Mouse (Mus musculus) CH12.LX (cell line): Measurements from ENCODE around the gene Adamtsl5. TPM values are rescaled to one million over a fixed set of nuclear protein-coding genes. Genes with fewer than 3 reads are reported as not detected.

Experiments used
- DNase-seq: peaks from one replicate; pipeline ENCODE4 v3.0.0-alpha.2; 2013; ENCODE audit errors: extremely low read depth
- H3K27ac ChIP-seq: 2 replicates; pipeline ENCODE4 v1.5.1; 2012; ENCODE audit warnings: low read depth, mild to moderate bottlenecking, control low read depth, moderate library complexity; ENCODE audit not compliant: insufficient read depth
- H3K27me3 ChIP-seq: replicated peaks from 2 replicates; pipeline ENCODE3; 2012; ENCODE audit warnings: inconsistent platforms
- H3K36me3 ChIP-seq, 2 experiments: replicated peaks in 1 of 2; 2 replicates each; pipeline versions ENCODE3 to v1.6.1; 2012; ENCODE audit warnings: inconsistent platforms in 1 of 2, low read length in 1 of 2, mild to moderate bottlenecking in 1 of 2, mixed read lengths in 1 of 2, moderate library complexity in 1 of 2; ENCODE audit not compliant: control insufficient read depth in 1 of 2, insufficient read depth in 1 of 2
- H3K4me1 ChIP-seq, 2 experiments: 2 replicates each; pipeline ENCODE4 v1.6.1; 2012; ENCODE audit warnings: inconsistent platforms in 1 of 2, moderate library complexity in 1 of 2; ENCODE audit not compliant: insufficient read depth in 2 of 2, control insufficient read depth in 1 of 2
- H3K4me2 ChIP-seq: 2 replicates; pipeline ENCODE4 v1.6.1; 2012; ENCODE audit warnings: low read depth, mild to moderate bottlenecking, control low read depth; ENCODE audit not compliant: poor library complexity, insufficient read depth, severe bottlenecking
- H3K4me3 ChIP-seq, 3 experiments: fragments of 150-350 bp in 1 of 3; sonication (generic) in 1 of 3; replicated peaks in 1 of 3; 2 replicates each; pipeline versions ENCODE3 to v1.5.1; 2011 to 2012; ENCODE audit warnings: low read depth in 2 of 3, low read length in 2 of 3, mild to moderate bottlenecking in 2 of 3, moderate library complexity in 2 of 3, control low read depth in 1 of 3, improper control_type of control experiment in 1 of 3, inconsistent platforms in 1 of 3, mixed read lengths in 1 of 3; ENCODE audit not compliant: poor library complexity in 1 of 3
- H3K79me2 ChIP-seq: replicated peaks from 2 replicates; pipeline ENCODE4 v1.6.1; 2012; ENCODE audit warnings: mild to moderate bottlenecking, moderate library complexity; ENCODE audit not compliant: control insufficient read depth, poor library complexity, insufficient read depth, severe bottlenecking; ENCODE audit errors: extremely low read depth
- H3K9ac ChIP-seq: 2 replicates; pipeline ENCODE4 v1.6.1; 2012; ENCODE audit warnings: low read depth, mild to moderate bottlenecking, control low read depth, moderate library complexity; ENCODE audit not compliant: insufficient read depth
- H3K9me3 ChIP-seq: replicated peaks from 2 replicates; pipeline ENCODE3; 2012; ENCODE audit warnings: low read length, inconsistent platforms, mixed read lengths
- BHLHE40 ChIP-seq: IDR thresholded peaks from 2 replicates; pipeline ENCODE4 v1.6.1; 2011; ENCODE audit warnings: mild to moderate bottlenecking, low read depth, low read length, improper control_type of control experiment
- CHD2 ChIP-seq: IDR thresholded peaks from 2 replicates; pipeline ENCODE4 v1.6.1; 2011; ENCODE audit warnings: low read length, improper control_type of control experiment
- CTCF ChIP-seq, 2 experiments: IDR thresholded peaks in 1 of 2; conservative IDR thresholded peaks in 1 of 2; 2 replicates each; pipeline ENCODE4 v1.5.1; 2011 to 2012; ENCODE audit warnings: low read depth in 2 of 2, low read length in 2 of 2, improper control_type of control experiment in 1 of 2, inconsistent platforms in 1 of 2, mild to moderate bottlenecking in 1 of 2, moderate library complexity in 1 of 2
- E2F4 ChIP-seq: IDR thresholded peaks from 2 replicates; pipeline ENCODE4 v1.6.1; 2011; ENCODE audit warnings: low read depth, low read length, improper control_type of control experiment; ENCODE audit not compliant: insufficient replicate concordance
- ELF1 ChIP-seq: IDR thresholded peaks from 2 replicates; pipeline ENCODE4 v1.6.1; 2014; ENCODE audit warnings: low read depth, mild to moderate bottlenecking, inconsistent platforms, low read length, improper control_type of control experiment
- EP300 ChIP-seq: IDR thresholded peaks from 2 replicates; pipeline ENCODE4 v1.6.1; 2011; ENCODE audit warnings: low read length, improper control_type of control experiment
- GABPA ChIP-seq: IDR thresholded peaks from 2 replicates; pipeline ENCODE4 v1.6.1; 2012; ENCODE audit warnings: low read depth, low read length, improper control_type of control experiment, inconsistent platforms; ENCODE audit not compliant: insufficient replicate concordance
- HCFC1 ChIP-seq: IDR thresholded peaks from 2 replicates; pipeline ENCODE4 v1.6.1; 2012; ENCODE audit warnings: low read depth, mild to moderate bottlenecking, inconsistent platforms, low read length, improper control_type of control experiment
- IRF4 ChIP-seq: IDR thresholded peaks from 2 replicates; pipeline ENCODE4 v1.6.1; 2014; ENCODE audit warnings: low read depth, mild to moderate bottlenecking, inconsistent platforms, low read length, improper control_type of control experiment
- JUND ChIP-seq: conservative IDR thresholded peaks from 2 replicates; pipeline ENCODE4 v1.6.1; 2011; ENCODE audit warnings: low read depth, low read length, improper control_type of control experiment
- MAX ChIP-seq: IDR thresholded peaks from 2 replicates; pipeline ENCODE4 v1.6.1; 2011; ENCODE audit warnings: low read length, improper control_type of control experiment
- MAZ ChIP-seq: IDR thresholded peaks from 2 replicates; pipeline ENCODE4 v1.6.1; 2012; ENCODE audit warnings: low read depth, mild to moderate bottlenecking, inconsistent platforms, low read length, improper control_type of control experiment, moderate library complexity
- MEF2A ChIP-seq: IDR thresholded peaks from 2 replicates; pipeline ENCODE4 v1.6.1; 2014; ENCODE audit warnings: low read depth, mild to moderate bottlenecking, inconsistent platforms, low read length, improper control_type of control experiment, borderline replicate concordance
- MXI1 ChIP-seq: IDR thresholded peaks from 2 replicates; pipeline ENCODE4 v1.6.1; 2011; ENCODE audit warnings: mild to moderate bottlenecking, low read depth, low read length, improper control_type of control experiment
- MYC ChIP-seq: IDR thresholded peaks from 2 replicates; pipeline ENCODE4 v1.6.1; 2011; ENCODE audit warnings: low read depth, mild to moderate bottlenecking, improper control_type of control experiment, low read length
- NELFE ChIP-seq: IDR thresholded peaks from 2 replicates; pipeline ENCODE4 v1.6.1; 2011; ENCODE audit warnings: low read depth, low read length, improper control_type of control experiment
- NRF1 ChIP-seq: IDR thresholded peaks from 2 replicates; pipeline ENCODE4 v1.6.1; 2014; ENCODE audit warnings: low read depth, mild to moderate bottlenecking, inconsistent platforms, low read length, improper control_type of control experiment, moderate library complexity
- RAD21 ChIP-seq: IDR thresholded peaks from 2 replicates; pipeline ENCODE4 v1.6.1; 2011; ENCODE audit warnings: low read depth, mild to moderate bottlenecking, low read length, improper control_type of control experiment, moderate library complexity
- RCOR1 ChIP-seq: conservative IDR thresholded peaks from 2 replicates; pipeline ENCODE4 v1.6.1; 2012; ENCODE audit warnings: low read depth, mild to moderate bottlenecking, inconsistent platforms, low read length, improper control_type of control experiment
- SIN3A ChIP-seq: IDR thresholded peaks from 2 replicates; pipeline ENCODE4 v1.6.1; 2012; ENCODE audit warnings: low read length, improper control_type of control experiment, inconsistent platforms
- UBTF ChIP-seq: IDR thresholded peaks from 2 replicates; pipeline ENCODE4 v1.6.1; 2012; ENCODE audit warnings: low read depth, mild to moderate bottlenecking, inconsistent platforms, low read length, improper control_type of control experiment, moderate library complexity
- USF1 ChIP-seq: IDR thresholded peaks from 2 replicates; pipeline ENCODE4 v1.6.1; 2014; ENCODE audit warnings: low read depth, mild to moderate bottlenecking, inconsistent platforms, low read length, improper control_type of control experiment
- USF2 ChIP-seq: conservative IDR thresholded peaks from 2 replicates; pipeline ENCODE4 v1.6.1; 2011; ENCODE audit warnings: low read depth, low read length, improper control_type of control experiment
- ZC3H11A ChIP-seq: IDR thresholded peaks from 2 replicates; pipeline ENCODE4 v1.6.1; 2012; ENCODE audit warnings: low read depth, mild to moderate bottlenecking, inconsistent platforms, low read length, improper control_type of control experiment
- ZKSCAN1 ChIP-seq: IDR thresholded peaks from 2 replicates; pipeline ENCODE4 v1.6.1; 2012; ENCODE audit warnings: low read depth, inconsistent platforms, low read length, improper control_type of control experiment, borderline replicate concordance
- ZMIZ1 ChIP-seq: IDR thresholded peaks from 2 replicates; pipeline ENCODE4 v1.6.1; 2012; ENCODE audit warnings: low read depth, mild to moderate bottlenecking, inconsistent platforms, low read length, improper control_type of control experiment
- ZNF384 ChIP-seq: IDR thresholded peaks from 2 replicates; pipeline ENCODE4 v1.6.1; 2012; ENCODE audit warnings: low read depth, low read length, improper control_type of control experiment, inconsistent platforms
- dilution Hi-C: fragments of 300-500 bp; cut with MboI; formaldehyde crosslinking; loops from 2 replicates; pipeline ENCODE4 v1.14.3; 2020; ENCODE audit warnings: low sequenced_read_pairs; ENCODE audit not compliant: extremely low pct_unique_long_range_greater_than_20kb, extremely low pct_ligation_motif_present
- in situ Hi-C: fragments of 300-500 bp; cut with MboI; formaldehyde crosslinking; loops from 3 replicates; pipeline ENCODE4 v1.14.3; 2019; ENCODE audit warnings: low sequenced_read_pairs, low pct_ligation_motif_present, low pct_unique_long_range_greater_than_20kb, mixed read lengths
- polyA plus RNA-seq: library from polyadenylated mRNA; unstranded; fragments of >175 nt; gene quantifications from 2 replicates; pipeline ENCODE4 v1.2.1, GENCODE M21; 2012; ENCODE audit warnings: low read depth; ENCODE audit not compliant: insufficient read length
- total RNA-seq, 2 experiments: library from RNA; depleted of rRNA; stranded (reverse); fragments of 300-350 nt in 1 of 2; fragments of >200 nt in 1 of 2; gene quantifications; 2 replicates each; pipeline ENCODE4 v1.2.3; 2012 to 2014

Gene Adamtsl5
- total and polyA plus RNA-seq, 3 experiments: 0.16 to 0.55 (median 0.27) TPM

- H3K79me2 ChIP-seq: no peaks in the 10 kb centered on the region
- peaks cover 23 to 38% of the 10 kb centered on the region in 2 experiments for H3K4me1 ChIP-seq
- H3K4me3 ChIP-seq: no peak overlapping the region
- peaks cover 5% of the 10 kb centered on the region for H3K9me3 ChIP-seq
- H3K36me3 ChIP-seq: peaks cover 22 to 28% of the 10 kb centered on the region in 2 experiments
- dilution Hi-C loops: no loop called here
- H3K27me3 ChIP-seq: peaks cover 31% of the 10 kb centered on the region
- TF ChIP-seq E2F4 (no peak), USF1 (no peak), IRF4 (peak; percentile 34; the same call in 1 of the 2 replicates), JUND (no peak), USF2 (no peak), NRF1 (no peak), SIN3A (no peak), MYC (peak; percentile 58; the same call in 1 of the 2 replicates), RAD21 (no peak), UBTF (no peak), BHLHE40 (peak; percentile 59), EP300 (0 out of 2 replicates have a peak, but pooled peaks have one; percentile 16), MAX (0 out of 2 replicates have a peak, but pooled peaks have one; percentile 51)
- TF ChIP-seq, all 38 proteins: peak for 5
- DNase-seq: no peak
- Histone ChIP-seq H3K9ac (no peak overlapping the region), H3K27ac (no peak overlapping the region; the same call in 1 of the 2 replicates), H3K4me2 (no peak overlapping the region)
- in situ Hi-C loops: no loop called here
These were observed 11.9 kb downstream of the Adamtsl5 start for GRCm38 (mm10) chr10:80336263-80336662.

GRCm38 (mm10) chr10:80332525-80332989 is 15.7 kb downstream of the Adamtsl5 start:
- H3K4me1 ChIP-seq: peaks cover 30 to 48% of the 10 kb centered on the region in 2 experiments
- no peak overlapping the region for H3K4me2 ChIP-seq
- peaks cover 45% of the 10 kb centered on the region for H3K27me3 ChIP-seq
- no peak for DNase-seq
- H3K4me3 ChIP-seq: no peak overlapping the region
- peaks cover 22 to 28% of the 10 kb centered on the region in 2 experiments for H3K36me3 ChIP-seq
- no peak overlapping the region for H3K27ac ChIP-seq
- in situ Hi-C loops (no loop called here), dilution Hi-C loops (no loop called here)
- H3K9ac ChIP-seq: no peak overlapping the region
- no peak for TF ChIP-seq ELF1
- no peak for TF ChIP-seq HCFC1
- no peak for TF ChIP-seq MXI1
- no peak for TF ChIP-seq CTCF (conservative IDR thresholded peaks at IDR 0.05 in 1 of 2, IDR thresholded peaks at IDR 0.05 in 1 of 2; ENCODE audit: low read depth in 2 of 2, low read length in 2 of 2)
- TF ChIP-seq SIN3A: no peak
- TF ChIP-seq MYC: no peak
- no peak for TF ChIP-seq ZMIZ1
- no peak for TF ChIP-seq ZNF384
- no peak for TF ChIP-seq NRF1
- no peak for TF ChIP-seq ZKSCAN1
- no peak for TF ChIP-seq MAZ
- no peak for TF ChIP-seq USF2
- no peak for TF ChIP-seq GABPA
- no peak for TF ChIP-seq E2F4
- TF ChIP-seq CHD2: no peak
- no peak for TF ChIP-seq RCOR1
- TF ChIP-seq NELFE: no peak
- TF ChIP-seq MEF2A: no peak
- no peak for TF ChIP-seq USF1
- no peak for TF ChIP-seq ZC3H11A
- no peaks in the 10 kb centered on the region for H3K79me2 ChIP-seq
- H3K9me3 ChIP-seq: peaks cover 5% of the 10 kb centered on the region
